Mouse (Mus musculus): ENCODE results near the gene Map3k1.
A peak's percentile ranks its signal among the peaks of the same experiment; 100 is the strongest.

Gene Map3k1

DNA sequence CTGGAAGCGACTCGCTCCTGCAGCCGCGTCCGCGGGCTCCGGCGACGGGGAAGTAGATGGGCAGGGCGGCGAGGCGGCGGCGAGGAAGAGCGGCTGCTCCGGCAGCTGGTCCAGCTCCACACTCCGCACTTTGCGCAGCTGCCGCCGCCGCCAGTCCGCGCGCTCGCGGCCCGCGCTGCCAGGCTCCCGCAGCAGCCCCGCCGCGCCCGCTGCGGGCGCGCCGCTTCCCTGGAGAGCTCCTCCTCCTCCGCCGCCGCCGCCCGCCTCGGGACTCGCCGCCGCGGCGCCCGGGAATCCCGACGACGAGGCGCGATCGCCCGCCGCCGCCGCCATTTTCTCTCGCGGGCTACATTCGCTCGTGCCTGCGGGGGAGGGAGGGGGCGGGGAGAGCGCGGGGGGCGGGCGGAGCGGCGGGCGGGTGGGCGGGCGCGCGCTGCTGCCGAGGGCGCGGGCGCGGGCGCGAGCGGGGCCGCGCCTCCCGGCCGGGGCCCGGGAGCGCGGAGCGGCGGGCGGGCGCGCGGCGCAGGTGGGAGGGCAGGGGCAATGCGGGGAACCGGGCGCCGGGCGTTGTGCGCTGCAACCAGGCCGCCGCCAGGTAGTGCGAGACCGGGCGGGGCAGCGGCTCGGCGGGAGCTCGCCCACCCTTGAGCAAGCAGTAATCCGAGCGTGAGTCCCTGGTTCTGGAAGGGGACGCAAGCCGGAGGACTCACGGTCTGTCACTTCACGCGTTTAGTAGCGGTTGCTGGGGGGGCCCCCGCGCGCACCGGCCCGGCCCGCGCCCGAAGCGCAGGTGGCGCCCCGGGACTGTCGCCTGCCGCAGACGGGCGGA is at the start of gene Map3k1:
Gene Map3k1, minus strand, starts transcription at position 357 of the 829 bp plus-strand sequence.
- DNase-seq = peak; percentile 75

DNA sequence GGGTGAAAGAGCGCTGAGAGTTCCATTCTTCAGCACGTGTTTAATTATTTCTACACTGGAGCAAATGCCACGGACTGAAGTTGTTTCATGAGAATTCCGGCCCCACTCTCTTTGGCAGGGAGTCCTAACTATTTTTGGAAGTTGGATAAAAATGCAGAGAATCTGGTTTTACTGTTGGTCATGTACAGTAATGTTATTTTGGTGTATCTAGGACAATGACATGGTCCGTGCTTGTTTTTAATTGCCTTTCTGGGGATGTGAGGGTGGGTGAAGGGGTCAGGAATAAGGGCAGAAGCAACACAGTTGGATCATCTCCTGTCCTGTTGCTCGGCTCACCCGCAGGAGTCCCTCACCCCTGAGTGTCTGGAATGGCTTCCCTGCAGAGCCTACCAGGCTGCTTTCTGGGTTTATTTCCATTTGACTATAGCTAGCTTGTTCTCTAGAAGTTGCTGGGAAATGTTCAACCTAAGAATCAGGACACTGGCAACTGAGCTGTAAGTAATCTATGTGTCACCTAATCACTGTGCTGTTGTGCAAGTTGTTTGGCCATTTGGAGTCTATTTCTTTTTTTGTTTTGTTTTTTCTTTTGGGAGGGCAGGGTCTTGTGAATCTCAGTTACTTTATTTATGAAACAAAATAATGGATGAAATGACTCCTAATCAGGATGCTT is 48.1 kb upstream of the Map3k1 start:
- DNase-seq = no peak

DNA sequence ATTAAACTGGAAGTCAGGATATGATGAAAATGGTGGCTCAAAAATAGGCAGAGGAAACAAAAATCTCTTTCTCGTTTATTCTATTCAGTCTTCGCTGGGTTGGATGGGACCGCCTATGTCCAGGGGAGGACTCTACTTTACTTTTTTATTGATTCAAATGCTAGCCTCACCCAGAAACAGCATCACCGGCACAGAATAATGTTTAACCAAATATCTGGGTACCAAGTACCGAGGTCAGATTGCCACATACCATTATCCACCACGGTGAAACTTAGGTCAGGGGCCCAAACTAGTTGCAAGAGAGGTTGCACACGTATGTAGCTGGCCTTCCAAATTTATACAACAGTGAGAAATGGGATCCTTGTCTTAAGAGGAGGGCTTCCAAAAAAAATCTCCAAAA is 47.4 kb upstream of the Map3k1 start:
- DNase-seq = no peak

DNA sequence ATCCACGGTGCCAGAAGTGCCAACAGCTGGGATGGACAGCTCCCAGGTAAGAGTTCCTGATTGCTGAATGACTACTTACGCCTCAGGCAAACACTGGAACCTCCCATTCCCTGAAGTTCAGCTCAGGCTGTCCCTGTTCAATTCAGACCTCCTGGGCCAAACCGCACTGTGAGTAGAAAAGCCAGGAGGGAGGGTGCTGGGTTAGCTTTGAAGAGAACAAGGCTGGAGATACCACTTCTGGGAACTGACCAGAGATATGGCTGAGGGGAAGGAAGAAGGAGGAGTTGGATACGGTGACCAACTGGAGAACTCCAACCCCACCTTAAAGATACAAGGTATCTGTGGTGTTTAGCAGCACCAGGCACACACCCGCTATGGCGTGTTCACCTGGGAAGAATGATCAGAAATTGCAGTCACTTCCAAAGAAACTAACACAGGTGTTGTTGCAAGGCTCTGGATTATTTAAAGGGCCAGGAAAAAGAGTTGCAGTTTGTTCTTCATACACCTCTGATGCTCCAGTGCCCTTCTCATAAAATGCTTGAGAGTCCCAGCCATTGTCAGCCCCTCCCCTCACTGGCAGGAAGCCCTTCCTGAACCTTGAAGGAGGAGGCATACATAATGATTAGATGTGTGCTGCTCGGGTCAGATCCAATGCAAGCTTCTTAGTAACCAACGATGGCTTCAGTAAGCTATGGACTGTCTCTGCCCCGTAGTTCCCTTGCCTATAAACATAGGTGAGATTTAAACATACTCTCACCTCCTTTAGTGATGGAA is 43.8 kb upstream of the Map3k1 start:
- DNase-seq = no peak

DNA sequence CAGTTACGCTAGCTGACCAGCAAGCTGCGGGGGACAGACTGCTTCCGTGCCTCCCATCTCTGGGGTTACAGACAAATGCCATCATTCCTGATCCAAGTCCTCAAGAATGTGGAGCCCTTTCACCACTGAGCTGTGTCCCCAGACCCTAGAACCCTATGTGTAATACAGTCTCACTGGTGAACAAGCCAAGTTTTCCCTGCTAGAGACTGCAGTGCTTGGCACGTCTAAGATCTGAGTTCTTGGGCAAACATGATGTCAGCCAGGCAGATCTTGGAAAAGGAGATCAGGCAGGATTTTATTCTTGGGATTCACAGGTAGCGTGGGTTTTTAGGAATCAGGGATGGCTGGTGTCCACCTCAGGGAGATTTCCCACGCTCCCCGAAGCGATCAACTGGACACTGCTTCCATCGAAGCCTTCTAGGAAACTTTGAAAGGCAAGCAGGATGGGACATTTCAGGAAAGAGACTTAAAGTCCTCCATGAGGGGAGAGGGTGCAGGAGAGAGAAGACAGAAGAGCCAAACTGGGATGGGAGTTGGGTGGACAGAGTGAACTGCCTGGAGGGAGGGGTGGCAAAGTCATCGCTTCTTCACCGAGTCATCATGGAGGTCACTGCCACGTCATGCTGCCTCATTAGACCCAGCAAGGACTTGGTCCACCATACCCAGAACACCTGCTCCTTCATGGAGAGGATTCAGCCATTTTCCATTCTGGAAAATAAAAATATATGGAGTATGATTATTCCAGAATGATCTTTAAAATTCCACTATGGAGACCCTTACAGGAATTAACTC is 41.4 kb upstream of the Map3k1 start:
- no peak for DNase-seq

DNA sequence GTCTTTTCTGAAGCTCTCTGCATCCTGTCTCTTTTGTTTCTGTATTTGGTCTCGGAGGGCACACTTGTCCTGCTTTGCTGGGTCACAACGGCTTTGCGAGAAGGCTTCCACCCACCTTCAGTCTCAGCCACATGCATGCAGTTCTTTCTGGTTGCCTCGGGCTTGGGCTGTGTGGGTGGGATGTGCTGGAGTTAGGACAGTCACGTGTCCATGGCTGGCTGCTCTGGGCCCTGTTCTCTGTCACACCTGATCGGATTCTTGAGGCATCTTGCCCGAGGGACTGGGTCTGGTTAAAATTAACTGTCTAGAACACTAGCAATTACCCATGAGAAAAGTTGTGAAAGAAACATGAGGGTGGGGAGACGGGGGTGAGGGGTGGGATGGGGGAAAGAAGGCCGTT is 36.7 kb upstream of the Map3k1 start:
- DNase-seq = no peak

DNA sequence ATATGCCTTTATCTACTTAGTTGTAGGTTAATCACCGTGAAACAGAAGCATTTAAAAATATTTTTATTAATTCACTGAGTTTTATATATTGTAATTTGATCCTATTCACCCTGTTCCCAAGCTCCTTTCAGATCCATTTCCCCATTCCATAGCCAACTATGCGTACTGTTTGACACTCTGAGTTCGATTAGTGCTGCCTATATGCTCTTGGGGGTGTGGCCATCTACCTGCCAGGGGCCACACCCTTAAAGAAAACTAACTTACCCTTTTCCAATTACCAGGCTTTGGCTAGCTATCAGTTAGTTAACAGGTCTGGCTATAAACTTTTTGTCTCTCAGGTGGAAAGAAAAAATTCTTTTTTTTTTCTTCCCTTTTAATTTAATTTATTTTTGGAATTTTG is 35.5 kb upstream of the Map3k1 start:
- no peak for DNase-seq

DNA sequence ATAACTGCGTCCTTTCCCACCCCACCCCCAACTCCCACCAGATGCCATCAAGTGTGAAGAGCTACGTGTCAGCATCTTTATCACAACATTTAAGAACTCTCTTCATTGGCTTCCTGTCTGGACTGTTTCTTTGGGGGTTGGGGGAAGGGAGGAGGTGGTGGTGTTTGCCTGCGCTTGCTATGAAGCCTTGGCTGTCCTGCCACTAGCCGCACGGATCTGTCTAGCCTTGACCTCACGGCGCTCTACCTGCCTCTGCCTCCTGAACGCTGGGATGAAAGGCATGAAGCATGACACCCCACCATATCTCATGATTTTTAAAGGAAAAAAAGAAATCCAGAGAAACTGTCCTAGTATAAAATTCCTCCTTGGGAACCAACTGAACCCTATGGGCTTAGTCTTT is 27.0 kb upstream of the Map3k1 start:
- DNase-seq = no peak

DNA sequence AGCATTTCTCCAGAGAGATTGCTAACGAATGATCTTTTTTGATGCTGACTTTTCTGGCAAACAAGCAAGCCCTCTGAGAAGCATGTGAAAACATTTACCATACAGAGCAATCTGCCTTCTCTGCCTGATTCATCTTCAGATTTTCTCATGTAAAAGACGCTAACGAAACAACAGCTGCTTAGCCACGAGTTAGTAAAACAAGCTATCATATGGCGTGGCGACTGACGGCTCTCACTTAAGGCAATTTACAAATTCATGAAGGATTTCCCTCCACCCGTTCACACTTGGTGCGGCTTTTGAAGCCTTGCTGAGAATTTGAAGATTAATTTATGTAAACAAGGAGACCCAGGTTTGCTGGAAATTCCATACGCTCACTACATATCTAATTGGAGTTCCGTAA is 25.8 kb upstream of the Map3k1 start:
- no peak for DNase-seq

DNA sequence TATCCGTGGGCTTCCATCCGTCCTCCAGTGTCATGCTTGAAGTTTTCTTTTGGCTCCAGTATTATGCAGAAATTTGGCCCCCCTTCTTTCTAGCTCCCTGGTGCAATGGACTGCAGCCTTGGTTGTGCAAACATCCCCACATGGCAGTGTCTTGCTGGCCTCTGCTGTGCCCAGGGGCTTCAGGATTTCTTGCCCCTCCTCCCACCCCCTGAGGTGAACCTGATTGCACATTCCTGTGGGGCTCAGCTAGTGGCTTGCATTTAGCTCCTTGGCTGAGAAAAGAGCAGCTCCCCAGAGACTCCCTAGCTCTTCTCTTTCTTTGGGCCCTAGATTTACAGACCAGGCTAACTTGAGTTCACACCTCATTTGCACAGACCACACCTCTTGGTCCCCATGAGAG is 20.7 kb upstream of the Map3k1 start:
- no peak for DNase-seq

DNA sequence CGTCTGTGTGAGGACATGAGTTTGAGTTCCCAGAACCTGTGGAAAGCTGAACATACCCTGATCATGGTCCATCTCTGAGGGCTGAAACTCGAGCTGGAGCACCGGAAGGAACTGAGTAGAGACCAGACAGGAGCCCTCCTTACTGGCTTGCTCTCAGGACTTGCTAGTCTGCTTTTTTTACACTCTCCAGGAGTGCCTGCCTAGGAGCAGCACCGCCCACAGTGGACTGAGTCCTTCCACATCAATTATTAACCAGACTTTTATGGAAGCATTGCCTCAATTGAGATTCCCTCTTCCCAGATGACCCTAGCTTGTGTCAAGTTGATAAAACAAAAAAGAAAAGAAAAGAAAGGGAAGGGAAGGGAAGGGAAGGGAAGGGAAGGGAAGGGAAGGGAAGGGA is 18.7 kb upstream of the Map3k1 start:
- no peak for DNase-seq

DNA sequence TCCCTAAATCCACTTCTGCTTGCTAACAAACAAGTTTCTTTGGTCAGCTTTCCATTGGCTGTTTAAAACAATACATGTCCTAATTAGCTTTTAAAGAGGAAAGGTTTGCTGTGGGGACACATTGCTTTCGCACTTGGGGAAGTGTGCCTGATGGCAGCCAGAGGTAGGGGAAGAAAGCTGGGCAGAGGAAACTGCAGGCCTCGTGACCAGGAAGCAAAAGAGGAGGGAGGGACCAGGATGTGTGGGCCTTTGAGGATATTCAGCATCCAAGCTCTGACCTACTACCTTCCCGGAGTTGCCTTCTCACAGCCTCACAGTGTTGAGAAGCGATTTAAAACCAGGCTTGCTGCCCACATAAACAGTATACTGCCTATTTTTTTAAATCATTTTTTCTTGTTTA is 15.4 kb upstream of the Map3k1 start:
- DNase-seq = no peak

DNA sequence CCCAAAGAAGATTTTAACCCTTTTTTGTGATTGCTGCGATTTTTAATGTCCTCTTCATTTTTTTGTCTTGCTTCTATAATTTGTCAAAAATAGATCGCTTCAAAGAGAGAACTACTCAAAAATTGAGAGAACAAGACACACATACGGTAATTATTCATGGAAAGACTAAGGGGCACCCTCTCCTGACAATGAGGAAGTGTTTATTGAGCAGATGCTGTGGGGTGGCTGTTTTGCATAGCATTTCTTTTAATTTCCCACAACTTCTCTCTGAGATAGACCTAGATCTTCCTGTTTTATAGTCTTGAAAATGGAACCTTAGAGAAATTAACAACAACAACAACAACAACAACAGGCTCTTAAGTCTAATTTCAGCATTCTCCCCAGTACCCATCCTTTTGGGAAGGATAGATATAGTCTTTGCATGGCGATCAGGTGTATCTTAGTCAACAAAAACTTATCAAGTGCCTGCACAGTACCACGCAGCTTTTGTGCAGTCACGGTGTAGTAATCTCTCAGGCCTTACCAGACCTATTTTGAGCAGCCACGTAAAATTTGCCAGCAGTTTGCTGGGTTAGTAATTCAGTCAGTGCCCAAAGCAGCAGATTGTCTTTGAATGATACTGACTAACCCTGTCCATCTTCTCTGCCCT is 13.1 kb upstream of the Map3k1 start:
- no peak for DNase-seq

DNA sequence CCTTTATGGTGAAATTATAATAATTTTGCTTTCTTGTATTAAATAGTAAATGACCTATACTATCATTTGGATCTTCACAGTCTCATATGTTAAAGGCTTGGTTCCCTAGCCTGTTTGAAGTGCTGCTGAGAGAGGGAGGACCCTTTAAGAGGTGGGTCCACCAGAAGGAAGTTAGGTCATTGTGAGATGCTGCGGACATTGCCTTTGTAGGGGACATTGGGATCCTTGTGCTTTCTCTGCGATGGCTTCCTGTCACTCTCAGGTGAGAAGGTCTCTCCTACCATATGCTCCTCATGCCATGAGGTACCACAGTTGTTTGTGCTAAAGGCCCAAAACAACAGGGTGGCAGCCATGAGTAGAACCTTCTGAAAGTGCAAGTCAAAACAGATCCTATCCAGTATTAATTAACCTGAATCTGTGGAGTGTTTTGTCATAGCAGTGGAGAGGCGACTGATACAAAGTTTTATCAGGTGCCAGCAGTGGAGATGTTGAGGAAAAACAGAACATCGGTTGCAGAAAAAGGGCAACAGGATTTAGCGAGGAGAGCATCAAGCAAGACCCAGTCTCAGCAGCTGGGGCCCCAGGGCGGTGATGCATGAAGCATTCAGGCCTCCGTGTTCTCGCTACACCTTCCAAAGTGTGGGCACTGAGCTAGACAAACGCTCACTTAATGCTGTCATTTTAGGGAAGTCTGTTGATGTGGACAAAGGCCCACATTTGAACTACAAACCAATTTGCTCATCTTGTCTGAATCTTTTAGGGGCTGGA is 11.0 kb upstream of the Map3k1 start:
- DNase-seq = no peak

DNA sequence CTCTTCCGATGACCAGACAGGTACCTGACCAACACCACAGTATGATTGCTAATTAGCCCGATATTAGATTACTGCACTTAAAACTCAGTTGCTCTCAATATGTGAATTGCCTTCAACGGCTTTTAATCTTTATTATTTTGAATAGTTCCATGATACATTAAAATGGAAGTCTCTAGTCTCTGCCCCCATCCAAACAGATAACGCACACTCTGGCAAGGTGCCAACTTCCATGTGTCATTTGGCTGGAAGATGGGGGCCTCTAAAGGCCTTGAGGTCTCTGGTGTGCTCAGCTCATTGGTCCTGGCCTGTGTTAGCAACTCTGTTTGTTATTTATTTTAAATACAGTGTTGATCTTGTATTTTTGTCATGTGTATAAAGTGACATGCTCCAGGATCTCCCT is 10.3 kb upstream of the Map3k1 start:
- DNase-seq = no peak

DNA sequence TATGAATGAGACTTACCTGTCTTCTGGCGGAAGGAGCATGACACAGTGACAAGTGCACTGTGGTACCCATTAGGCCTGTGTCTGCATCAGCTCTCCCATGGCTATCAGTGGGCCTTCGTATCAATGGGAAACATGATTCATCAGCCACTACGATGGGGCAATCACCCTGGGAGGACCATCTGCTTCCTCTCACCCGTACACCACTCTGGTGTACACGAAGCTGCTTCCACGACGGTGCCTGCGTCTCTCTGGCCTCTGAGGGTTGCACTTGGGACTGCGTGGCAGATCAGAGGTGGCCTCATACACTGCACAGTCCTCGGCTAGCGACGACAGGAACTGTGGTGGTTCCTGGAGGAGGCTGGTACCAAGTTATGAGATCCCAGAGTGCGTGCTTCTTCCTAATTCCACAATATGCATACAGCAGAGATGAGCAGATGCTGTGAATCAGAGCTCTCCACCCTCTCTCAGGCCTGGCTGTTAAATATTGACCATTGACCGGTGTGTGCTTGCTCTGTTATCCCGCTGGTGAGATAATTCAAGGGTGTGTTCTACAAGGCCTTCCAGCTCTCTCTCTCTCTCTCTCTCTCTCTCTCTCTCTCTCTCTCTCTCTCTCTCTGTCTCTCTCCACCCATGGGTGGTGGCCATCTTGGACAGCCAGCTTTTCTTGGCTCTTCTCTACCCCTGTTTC is 9.6 kb upstream of the Map3k1 start:
- no peak for DNase-seq

DNA sequence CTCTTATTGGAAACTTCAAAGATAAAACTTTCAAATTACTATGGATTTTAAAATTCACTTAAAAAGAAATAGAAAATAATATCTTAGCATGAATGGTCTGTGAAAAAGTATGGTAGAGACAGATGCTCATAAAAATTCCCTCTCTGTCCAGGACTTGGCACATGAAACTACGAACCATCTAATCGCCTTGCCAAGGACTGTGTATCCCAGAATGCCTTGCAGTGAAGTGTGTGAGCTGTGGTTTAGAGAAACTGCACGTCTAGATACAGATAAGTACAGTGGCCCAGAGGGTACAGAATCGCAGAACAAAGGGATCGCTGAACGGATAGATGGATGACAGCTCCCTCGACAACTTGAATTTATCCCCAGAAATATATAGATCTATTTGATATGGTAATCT is 9.0 kb upstream of the Map3k1 start:
- DNase-seq = no peak

DNA sequence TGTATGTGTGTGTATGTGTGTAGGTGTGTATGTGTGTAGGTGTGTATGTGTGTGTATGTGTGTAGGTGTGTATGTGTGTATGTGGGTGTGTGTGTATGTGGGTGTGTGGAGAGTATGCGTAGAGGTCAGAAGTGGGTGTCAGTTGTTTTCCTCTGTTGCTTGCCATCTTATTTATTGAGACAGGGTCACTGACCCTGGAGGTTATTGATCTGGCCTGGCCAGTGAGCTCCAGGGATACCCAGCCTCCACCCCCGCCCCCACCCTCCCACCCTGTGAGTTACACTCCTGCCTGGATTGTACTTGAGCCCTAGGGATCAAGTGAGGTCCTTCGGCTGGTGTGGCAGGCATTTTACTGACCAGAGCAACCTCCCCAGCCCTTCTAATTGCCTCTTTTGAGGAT is 7.6 kb upstream of the Map3k1 start:
- DNase-seq = no peak

DNA sequence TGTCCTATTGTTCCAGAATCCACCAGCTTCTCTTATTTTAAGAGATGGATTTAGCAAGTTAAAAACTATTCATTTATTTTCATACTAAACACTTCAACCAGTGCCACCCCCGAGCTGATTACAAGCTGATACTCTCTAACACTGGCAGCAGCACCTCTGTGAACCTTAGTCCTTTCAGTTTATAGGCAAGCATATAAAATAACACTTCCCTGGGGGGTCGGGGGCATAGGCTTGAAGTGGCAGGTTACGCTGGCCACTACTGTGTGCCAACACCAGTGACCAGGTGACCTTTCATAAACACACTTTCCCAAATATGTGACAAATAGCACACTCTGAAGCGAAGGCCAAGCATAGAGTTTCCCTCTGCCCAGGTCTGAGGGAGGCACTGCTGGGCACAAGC is 6.7 kb upstream of the Map3k1 start:
- DNase-seq = no peak

DNA sequence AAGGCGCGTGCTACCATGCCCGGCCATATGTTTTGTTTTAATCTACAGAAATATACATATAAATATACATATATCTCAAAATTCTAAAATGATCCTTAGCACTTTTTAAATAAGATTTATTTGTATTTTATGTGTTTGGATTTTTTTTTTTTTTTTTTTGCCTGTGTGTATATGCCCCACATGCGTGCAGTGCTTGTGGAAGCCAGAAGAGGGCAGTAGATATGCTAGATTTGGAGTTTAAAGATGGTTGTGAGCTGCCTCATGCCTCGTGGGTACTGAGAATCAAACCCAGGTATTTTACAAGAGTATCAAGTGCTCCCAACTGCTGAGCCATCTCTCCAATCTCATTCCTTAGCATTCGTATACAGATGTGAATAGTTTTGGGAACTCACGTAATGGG is 6.2 kb upstream of the Map3k1 start:
- DNase-seq = no peak

DNA sequence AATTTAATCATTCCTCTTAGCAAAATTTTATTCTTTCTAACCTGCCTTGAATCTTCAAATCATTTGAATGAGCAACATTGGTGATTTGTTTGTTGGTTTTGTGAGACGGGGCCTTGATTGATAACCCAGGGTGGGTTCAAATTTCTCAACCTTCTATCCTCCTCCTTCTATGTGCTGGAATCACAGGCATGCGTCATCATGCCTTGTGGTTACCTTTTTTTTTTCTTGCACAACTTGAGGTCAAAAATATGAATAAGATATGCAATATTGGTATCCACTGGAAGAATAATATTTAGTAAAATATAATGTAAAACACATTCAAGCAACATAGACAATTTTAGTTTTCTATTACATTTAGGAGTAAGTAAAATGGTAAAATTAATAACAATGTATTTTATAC is 3.9 kb upstream of the Map3k1 start:
- no peak for DNase-seq
